Mouse (Mus musculus) MN1 (cell line): ENCODE measurements at regions not wholly inside any gene's neighbourhood (a gene's known extent, or its start where the extent isn't known, plus 50 kb on each side); places are given as distances from the start of the nearest gene placed in this dataset.

Experiments
- DNase-seq: peaks from one replicate; pipeline ENCODE4 v3.0.0-alpha.2; 2016; ENCODE audit warnings: low spot score

DNA sequence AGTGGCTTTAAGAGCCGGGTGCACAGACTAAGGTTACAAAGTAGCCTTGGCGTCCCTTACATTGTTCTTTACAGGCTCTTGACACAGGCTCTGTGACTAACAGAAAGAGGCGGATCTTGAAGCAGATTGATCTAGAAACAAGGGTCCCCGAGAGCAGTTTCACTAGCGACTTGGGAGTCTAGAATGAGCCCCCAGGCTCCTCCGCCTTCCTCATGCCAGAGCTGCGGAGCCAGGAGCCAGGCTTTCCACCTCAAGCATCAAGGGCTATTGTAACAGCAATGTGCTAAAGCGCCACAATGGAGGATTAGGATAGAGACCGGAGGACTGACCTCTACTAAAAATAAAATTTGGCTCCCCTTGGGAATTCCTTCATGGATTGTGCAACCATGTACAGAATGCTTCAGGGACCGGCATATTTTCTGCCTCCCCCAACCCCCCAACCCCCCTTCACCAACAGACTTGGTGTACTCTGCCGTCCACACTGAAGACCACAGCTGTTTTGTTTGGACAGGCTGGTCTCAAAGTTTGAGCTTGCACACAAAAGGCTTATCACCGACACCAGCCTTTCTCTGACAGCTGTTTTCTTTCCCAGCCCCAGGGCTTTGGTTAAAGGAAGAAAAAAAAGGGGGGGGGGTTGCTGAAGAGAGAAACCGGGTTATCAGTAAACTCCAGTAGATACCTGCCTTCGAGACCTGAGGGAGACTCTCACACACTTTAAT lies 60.2 kb upstream of the Gm10295 start:
- no peak for DNase-seq

DNA sequence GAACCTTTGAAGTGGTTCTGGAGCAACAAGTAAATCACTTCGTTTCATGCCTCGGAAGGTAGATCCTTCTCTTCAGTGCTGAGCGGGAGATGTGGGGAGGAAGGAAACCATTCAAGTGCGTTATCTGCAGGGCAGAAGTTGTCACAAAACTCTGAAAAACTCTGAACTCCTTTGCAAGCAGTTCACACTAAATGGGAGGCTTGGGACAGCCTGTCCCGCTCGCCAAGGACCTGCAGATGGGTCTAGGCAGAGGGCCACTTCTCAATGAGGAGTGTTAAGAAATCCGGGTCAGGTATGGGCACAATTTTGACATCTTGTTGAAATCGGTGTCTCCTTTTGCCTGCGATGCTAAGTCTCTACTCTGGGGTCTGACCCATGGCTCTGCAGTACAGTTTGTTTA lies 58.6 kb upstream of the Gm10295 start:
- no peak for DNase-seq

DNA sequence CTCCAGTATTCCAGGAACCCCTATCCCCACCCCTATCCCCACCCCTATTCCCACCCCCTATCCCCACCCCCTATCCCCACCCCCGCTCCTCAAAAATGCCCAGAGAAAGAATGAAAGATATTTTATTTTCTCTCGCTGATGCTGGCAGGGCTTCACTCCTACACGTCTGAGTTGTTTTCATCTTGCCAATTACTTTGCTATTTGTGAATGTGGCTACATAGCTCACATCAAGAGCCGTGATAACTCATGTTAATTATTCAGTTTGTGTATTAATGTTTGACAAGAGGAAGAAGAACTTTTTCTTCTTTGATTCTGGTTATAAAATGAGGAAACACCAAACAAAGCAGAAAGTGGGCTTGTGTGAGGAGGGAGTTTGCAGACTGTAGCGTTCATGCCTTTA lies 57.8 kb upstream of the Gm10295 start:
- no peak for DNase-seq

DNA sequence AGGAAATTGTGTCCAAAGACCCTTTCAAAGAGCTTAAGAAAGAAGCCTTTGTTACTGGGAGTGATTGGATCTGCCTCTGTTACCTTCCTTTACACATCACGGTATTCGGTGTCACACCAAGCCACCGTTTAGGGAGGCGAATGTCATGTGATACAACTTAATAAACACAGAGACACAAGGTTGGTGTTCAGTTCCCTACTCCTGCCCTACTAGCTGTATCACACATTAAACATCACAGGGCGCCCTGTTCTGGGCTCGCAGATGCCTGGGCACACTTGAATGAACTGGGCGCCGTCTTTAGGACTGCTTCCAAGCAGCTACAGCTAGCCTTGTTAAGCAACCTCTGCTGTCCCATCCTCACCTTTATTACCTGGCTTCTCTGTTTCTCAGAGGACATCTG lies 55.0 kb upstream of the Gm10295 start:
- no peak for DNase-seq
